Mouse (Mus musculus) cerebellum, postnatal 25 days (tissue): ENCODE data around the gene Cse1l.

Experiments used
- DNase-seq, 2 experiments: peaks; one replicate each; pipeline ENCODE4 v3.0.0; 2021; ENCODE audit warnings: mixed read lengths in 2 of 2

Cse1l gene

DNA sequence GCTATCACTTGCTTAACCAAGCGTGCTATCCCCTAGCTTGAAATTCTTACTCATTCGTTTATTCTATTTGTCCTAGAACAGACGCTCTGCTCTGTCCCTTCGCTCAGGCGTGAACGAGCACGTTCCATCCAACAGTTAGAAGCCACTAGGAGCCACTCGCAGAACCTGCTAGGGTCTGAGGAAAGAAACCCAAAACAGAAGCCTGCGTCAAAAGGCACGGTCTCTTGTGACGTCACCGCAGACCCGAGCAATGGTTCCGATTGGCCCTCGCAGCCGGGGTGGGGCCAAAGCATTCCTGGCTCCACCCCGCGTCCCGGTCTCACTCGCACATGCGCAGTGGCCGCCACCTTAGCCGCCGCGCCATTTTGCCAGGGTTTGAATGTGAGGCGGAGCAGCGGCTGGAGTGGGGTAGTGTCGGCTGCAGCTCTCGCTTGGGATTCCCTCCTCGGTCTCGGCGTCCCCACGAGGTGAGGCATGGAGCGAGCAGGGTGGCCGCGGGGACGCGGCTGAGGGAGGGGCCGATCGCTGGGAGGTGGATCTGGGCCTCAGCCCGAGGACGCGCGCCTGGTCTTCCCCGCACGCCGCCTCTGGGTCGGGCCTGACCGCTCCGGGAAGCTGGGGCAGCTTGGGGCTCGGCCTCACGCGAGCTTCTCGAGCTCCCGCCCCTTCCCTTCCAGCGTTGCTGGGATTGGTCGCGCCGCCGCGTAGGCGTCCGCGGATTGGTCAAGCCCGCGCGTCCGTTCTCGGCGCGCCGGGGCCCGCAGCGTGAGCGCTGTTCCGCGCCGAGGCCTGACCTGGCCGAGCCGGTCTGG is at the start of gene Cse1l:
Gene Cse1l, plus strand, starts transcription at position 330 of the 812 bp plus-strand sequence.
- peak; percentile 98 to 99 for DNase-seq

DNA sequence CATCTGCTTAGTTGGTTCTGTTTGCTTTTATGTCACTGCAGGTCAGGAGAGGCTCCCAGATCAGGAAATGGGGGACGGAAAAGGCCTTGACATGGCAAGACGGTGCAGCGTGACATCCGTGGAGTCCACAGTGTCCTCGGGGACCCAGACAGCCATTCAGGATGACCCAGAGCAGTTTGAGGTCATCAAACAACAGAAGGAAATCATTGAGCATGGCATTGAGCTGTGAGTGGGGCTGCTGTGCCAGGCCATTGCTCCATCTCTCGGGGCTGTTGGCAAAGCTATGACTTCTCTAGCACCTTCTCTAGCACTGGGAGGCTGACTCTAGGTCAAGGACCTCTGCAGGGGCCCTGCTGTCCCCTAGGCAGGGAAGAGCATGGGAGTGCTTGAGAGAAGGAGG is 49.5 kb upstream of the Cse1l start:
- no peak for DNase-seq

DNA sequence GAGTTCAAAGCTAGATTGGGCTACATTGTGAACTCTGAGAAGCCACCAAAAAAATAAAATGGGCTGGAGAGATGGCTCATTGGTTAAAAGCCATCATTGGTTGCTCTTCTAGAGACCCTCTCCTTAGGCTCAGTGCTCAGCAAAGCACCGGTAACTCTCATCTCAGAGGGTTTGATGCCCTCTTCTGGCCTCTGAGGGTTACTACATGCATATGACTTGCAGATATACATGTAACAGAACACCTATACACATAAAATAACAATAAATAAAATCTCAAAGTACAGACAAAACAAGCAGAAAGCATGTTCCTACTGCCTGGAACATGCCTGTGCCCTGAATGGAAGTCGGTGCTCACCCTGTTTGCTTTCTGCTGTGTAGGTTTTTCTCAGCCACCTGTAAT is 48.7 kb upstream of the Cse1l start:
- no peak for DNase-seq

DNA sequence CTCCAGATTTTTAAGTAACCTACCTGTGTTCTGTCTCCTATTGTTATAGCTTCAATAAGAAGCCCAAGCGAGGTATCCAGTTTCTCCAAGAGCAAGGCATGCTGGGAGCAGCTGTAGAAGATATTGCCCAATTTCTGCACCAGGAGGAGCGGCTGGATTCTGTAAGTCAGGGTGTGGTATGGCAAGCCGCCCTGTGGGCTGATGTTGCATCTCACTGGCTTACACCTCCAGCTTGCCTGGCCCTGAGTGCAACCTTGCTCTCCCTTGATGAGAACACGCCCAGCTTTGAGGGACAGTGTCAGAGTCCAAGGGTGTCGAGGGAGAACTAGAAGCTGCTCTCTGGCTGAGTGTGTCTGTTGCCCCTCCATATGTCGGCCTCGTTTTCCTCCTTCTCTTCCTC is 46.6 kb upstream of the Cse1l start:
- no peak for DNase-seq

DNA sequence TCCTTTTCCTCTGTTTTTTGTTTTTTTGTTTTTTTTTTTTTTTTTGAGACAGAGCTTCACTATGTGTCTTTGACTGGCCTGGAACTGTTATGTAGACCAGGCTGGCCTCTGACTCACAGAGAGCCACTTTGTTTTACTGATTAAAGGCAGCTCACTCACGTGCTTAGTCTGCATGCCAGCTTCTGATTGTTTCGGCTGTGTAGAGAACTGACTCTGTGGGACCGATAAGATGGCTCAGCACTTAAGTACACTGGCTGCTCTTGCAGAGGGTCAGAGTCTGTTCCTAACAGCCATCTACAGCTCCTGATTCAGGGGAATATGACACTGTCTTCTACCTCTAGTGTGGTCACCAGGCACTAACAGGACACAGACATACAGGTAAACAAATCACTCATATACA is 43.3 kb upstream of the Cse1l start:
- no peak for DNase-seq

DNA sequence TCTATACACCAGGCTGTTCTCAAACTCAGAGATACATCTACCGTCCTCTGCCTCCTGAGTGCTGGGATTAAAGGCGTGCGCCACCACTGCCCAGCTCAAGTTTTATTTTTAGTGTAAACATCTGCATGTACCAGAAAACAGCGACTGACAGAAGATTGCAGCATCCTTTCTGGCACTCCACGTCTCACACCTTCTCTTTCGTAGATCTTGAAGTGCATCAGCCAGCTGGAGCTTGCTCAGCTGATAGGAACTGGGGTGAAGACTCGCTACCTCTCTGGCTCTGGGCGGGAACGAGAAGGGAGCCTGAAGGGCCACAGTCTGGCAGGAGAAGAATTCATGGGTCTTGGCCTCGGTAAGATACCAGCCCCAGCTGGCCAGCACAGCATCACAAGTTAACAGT is 40.4 kb upstream of the Cse1l start:
- DNase-seq = no peak

DNA sequence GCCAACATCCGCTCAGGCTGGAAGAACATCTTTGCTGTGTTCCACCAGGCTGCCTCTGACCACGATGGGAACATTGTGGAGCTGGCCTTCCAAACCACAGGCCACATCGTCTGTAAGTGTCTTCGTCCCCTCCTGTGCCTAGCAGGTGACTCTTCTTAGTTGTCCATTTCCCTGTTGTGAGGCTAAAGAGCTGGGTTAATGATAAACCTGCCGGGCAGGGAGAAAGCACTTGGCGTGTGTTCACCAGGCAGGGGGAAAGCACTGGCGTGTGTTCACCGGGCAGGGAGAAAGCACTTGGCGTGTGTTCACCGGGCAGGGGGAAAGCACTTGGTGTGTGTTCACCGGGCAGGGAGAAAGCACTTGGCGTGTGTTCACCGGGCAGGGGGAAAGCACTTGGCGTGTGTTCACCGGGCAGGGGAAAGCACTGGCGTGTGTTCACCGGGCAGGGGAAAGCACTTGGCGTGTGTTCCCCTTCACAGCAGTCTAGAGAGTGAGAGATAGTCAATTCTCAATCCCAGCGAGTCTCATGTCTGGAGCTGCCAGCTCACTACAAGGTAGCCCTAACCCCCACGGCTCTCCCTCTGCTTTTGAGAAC is 35.5 kb upstream of the Cse1l start:
- peak; percentile 40 to 47 for DNase-seq

DNA sequence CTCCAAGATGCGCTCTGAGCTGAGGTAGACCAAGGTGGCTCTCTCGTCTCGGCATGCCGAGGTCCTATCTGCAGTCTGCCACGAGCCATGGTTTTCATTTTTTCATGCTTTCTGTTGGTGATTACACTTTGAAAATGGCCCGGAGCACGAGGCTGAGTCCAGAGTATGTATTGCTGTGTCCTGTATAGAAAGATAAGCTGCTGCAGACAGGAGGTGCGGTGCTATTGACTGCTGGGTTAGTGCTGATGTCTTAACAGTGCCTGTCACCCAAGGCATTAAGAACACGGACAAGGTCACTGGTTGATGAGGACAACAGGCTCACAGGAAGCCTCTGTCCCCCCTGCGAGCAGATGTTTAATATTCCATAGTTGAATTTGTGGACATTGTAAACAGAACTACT is 34.9 kb upstream of the Cse1l start:
- peak in 1 of 2 experiments; percentile 5 for DNase-seq

DNA sequence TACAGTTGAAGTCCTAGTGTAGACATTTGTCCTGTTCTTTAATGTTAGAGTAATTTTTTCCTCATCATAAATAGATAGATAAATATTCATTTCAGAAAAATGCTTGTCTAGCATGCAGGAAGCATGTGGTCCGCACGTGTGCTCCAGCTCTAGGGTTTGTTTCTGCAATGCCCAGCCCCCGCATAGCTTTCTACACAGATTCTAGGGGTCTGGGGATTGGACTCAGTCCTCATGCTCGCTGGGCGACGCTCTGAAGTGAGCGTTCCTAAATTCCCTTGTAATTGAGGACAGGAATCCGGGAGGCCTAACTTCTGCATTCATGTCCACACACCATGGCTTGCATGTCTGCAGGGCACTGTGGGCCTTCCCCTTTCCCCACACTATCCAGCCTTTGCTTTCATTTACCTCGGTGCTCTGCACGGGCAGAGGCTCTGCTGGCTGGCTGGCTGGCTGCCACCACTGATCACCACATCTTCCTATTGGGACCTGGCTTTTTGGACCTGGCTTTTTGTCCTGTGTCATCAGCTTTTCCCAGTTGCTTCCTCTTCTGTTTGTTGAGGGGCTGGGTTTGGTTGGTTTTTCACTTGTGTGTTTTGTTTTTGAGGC is 31.1 kb upstream of the Cse1l start:
- DNase-seq = peak in 1 of 2 experiments; percentile 29

DNA sequence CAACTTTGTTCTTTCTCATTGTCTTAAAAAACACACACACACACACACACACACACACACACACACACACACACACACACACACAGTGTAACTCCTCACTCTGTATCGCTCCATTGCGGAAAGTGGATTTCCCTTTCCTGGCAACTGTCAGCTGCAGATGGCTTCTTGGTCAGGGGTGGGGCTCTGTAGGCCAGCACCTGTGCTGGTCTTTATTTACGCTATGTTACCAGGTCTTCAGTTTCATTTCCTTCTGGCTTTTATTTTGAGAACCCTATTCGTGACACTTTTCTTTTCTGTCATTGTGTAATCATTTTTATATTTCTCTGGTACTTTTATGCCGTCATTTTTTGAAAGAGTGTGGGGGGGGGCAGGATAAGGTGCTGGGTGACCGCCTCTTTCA is 30.3 kb upstream of the Cse1l start:
- peak; percentile 47 to 63 for DNase-seq

DNA sequence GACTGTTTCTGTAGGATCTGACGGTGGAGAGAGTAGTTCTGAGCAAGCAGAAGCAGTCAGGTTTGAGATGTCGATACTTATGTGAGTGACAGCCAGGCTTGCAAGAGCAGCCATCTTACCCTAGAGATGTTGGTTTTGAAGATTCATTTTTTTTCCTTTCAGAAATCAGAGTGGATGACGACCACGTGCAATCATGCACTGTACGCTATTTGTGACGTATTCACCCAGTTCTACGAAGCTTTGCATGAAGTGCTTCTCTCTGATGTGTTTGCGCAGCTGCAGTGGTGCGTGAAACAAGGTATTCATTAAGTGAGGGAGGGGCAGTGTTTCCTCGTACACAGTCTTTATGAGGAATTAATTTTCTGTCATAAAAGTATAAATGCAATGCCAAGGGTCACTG is 29.5 kb upstream of the Cse1l start:
- DNase-seq = no peak

DNA sequence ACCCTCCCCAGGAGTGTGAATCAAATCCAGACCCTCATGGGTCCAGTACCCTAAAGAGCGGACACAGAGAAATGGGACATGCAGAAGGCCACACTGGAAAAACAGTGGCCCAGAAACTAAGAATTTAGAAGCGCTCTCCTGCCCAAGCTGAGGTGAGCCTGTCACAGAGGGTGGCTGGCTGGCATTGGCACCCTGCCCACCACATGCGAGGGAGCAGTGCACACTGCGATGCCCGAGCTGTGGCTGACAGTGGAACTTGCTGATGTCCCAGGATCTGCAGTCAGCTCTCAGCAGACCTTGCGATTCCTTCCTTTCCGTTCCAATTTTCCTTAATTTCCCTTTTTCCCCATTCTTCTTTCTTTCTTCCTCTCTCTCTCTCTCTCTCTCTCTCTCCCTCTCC is 20.8 kb upstream of the Cse1l start:
- DNase-seq = peak; percentile 74 to 86

DNA sequence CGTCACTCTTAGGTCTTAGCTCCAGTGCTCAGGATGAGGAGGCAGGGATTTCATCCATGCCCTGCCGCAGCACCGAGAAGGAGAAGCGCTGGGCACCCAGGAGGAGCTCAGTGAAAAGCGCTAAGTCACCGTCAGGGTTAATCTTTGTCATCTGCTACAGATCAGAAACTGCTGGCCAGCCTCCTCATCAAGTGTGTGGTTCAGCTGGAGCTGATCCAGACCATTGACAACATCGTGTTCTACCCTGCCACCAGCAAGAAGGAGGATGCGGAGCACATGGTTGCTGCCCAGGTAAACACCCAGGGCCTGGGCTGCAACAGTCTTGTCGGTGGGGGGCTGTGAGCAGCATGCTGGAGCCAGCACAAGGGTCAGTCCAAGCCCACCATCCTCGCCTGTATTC is 20.2 kb upstream of the Cse1l start:
- no peak for DNase-seq

DNA sequence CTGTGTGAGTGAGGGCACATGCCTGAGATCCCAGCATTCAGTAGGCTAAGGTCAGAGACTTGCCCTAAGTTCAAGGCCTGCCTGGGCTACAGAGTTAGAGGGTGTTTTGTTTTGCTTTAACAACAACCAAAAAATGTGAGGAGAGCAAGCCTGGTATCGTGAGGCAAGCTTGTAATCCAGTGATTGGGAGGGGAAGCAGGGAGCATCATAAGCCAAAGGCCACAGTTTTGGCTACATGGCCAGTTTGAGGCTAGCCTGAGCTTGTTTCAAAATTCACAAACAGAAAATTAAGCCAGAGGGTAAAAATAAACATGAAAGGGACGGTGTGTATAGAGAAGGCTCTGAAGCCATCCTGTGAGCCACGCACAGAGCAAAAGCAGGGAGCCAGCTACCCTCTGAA is 19.6 kb upstream of the Cse1l start:
- no peak for DNase-seq

DNA sequence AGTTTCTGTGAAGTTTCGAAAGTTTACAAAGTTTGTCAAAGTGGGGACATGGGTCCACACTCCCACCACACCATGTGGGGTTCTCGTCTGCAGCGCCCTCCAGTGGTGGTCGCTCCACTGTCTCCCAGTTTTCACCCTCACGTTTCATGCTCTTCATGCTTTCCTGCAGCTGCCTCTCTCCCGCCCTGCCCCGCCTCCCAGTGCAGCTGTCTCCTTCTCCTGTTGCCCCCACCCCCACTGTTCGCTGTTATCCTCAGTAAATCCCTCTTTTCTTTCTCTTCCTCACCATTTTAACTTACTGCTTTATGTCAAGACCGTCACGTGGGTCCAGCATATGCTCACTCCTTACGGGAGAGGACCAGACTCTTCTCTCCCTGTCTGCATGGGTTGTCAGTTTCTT is 18.0 kb upstream of the Cse1l start:
- DNase-seq = no peak

DNA sequence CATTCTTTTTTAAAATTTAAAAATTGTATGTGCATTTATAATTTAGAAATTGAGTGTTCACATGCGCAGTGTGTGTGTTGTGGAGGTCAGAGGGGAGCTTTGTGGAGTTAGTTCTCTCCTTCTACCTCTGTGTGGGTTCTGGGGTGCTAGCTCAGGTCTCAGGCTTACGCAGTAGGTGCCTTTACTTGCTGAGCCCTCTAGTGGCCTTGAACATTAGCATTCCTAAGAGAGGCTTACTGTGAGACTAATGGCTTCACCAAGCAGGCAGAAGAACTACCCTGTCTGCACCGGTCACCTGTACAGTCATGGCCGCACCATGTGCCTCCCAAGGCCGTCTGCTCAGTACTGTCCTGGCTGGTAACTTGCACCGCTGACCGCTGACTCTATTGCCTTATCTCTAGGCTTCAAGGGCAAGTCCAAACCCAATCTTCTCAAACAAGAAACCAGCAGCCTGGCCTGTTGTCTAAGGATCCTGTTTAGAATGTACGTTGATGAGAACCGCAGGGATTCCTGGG is 14.4 kb upstream of the Cse1l start:
- no peak for DNase-seq

DNA sequence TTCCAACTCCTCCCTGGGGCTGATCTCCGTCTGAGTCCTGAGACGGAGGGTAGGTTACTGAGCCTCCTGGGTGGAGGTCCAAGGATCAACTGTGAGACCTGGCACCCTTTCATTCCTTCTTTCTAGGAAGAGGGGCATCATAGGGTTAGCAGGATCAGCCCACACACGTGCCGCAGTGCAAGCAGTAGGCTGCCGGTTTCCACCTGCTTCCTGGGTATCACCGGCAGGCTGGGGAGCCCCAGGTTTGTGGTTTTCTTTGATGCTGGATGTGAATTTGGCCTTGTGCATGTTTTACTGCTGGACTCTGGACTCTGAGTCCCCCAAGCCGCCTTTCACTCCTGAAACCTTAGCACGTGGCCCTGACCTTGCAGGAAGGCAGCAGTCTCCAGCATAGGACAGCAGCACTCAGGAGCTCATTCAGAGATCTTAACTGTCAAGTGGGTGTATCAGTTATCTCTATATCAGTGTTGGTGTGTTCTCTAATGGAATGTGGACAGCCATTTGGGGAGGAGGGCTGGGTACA is 13.6 kb upstream of the Cse1l start:
- DNase-seq = no peak

DNA sequence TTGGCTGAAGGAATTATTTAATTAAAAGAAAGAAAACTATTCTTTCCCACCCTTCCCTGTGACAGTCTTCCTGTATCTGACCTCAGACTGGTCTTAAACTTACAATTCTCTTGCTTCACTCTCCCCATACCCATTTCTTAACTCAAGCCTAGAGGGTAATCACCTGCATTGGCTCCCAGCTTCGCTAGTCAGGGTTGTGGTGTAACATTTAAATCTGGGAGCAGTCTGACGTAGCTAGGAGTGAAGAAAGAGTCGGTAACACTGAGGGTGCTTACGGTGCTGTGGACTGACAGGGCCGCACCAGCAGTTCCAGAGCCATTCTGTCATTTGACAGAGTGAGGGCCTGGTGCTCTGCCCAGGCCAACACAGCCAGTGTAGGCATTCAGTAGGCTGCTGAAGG is 12.8 kb upstream of the Cse1l start:
- DNase-seq = no peak

DNA sequence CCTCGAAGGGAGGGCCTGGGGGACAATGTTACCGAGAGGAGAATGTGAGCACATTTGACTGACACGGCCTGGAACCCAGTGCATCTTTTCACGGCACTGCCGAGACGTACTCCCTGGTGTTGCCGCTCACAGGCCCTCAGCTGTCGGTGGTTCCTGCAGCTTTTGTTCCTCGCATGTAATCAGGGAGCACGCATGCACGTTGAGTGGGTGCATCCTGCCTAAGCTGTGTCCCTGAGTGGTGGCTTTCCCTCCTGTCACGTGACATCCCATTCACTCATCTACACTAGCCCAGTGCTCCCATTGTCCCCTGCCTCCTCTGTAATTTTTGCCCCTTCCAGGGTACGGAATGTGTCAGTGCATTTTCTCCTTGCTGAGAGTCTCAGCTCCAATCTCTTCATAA is 9.5 kb upstream of the Cse1l start:
- DNase-seq = no peak

DNA sequence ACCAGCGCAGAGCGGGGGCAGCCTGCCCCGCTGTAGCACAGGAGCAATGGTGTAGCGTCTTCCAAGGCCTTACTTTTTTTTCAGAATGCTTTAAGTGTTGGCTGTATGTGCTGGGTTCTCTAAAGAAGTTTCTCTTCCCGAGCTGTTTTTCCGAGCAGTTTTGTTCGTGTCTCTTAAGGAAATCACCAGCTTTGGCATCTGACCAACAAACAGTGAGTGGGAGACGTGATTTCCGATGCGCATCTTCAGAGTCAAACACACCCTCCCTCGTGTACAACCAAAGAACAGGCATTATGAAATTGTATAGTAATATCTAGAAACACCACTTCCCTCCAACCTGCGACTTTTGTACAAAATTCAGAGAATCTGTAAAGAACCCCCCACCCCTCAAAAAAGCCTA is 8.9 kb upstream of the Cse1l start:
- DNase-seq = no peak

DNA sequence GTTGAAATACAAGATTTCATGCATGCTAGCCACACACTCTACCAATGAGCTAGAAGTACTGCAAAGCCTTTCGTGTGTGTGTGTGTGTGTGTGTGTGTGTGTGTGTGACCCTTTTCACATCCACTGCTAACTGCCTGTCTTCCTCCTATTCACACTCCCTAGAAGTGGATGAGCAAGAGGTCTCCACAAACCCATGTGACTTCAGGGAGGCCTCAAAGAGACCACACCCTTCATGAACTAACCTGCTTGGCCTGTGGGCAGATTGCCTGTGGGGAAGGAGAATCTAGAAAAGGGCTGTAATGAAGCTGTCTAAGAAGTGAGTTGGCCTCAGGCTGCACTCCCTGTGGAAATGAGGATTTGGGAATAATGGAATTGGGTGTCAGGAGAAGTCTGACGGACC is 6.7 kb upstream of the Cse1l start:
- no peak for DNase-seq

DNA sequence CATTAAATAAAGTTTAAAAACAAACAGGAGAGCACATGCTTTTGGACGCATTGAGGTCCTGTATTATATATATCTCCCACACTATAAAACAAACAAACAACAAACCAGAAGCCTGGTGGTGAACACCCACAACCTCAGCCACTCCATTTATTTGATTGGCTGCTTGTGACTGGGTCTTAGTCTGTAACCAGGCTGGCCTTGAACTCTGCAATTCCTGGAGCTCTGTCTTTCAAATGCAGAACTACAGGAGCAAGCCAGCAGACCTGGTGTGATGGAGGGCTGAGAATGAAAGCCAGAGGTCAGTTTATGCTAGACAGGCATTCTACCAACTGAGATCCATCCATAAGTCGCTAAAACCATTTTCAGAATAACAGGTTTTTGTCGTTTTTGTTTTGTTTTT is 6.1 kb upstream of the Cse1l start:
- DNase-seq = no peak

DNA sequence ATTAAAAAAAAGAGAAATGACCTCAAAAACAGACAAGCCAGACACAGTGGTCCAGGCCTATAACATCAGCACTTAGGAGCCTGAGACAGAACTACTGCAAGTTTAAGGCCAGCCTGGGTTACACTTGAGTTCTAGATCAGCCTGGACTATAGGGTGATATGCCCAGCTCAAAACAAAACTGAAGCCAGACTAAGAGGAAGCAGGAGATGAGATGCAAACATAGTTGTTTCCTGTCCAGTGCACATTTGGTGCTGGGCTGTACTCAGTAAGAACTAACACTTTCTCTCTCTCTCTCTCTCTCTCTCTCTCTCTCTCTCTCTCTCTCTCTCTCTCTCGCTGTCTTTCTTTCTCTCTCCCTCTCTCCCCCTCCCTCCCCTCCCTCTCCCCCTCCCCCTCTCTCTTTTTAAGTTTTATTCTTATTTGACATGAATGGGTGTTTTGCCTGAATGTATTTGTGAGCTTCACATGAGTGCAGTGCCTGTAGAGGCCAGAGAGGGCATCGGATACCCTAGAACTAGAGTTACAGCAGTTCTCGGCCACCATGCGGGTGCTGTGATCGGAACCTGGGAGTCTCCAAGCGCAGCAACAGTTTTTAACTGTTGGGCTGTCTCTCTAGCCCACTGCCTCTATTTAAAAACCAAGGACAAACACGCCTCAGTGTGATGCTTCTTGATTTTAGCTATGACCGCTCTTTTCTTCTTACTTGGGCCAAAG is 4.9 kb upstream of the Cse1l start:
- DNase-seq = no peak
